Mouse (Mus musculus): ENCODE measurements around the gene Vstm4. TPM values are rescaled to one million over a fixed set of nuclear protein-coding genes. Genes with fewer than 3 reads are reported as not detected.
A peak's percentile ranks its signal among the peaks of the same experiment; 100 is the strongest.

Gene Vstm4
- total RNA-seq (2017): not detected in 2 replicates

DNA sequence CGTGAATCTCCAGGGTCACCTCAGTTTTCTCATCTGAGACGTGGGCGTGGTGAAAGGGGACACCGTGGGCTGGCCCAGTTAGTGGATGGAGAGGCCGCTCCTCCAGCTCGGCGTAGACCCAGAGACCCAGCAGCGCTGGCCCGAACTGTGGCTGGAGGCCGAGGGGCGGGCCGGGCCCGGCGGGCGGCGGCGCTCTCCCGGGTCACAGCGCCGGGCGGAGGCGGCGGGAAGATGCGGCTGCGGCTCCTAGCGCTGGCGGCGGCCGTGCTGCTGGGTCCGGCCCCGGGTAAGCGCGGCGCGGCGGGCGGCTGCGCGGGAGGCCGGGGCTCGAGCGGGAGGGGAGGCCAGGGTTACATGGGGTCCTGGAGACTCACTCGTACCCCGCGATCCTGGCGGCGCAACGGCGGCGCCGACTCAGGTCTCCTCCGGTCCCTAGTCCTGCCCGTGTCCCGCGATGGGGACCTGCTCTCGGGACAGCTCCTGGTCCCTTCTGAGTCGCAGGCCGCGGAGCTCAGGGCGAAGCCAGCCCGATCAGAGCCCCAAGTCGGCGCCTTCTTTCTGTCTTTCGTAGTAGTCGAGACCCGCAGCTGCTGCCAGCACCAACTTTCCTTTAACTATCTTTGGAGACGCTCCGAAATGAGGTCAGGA lies at the start of gene Vstm4:
Gene Vstm4, plus strand, starts transcription at position 76 of the 648 bp plus-strand sequence.
- no peak for ATAC-seq (replicated peaks; ENCODE audit: low read depth, poor library complexity, severe bottlenecking)

DNA sequence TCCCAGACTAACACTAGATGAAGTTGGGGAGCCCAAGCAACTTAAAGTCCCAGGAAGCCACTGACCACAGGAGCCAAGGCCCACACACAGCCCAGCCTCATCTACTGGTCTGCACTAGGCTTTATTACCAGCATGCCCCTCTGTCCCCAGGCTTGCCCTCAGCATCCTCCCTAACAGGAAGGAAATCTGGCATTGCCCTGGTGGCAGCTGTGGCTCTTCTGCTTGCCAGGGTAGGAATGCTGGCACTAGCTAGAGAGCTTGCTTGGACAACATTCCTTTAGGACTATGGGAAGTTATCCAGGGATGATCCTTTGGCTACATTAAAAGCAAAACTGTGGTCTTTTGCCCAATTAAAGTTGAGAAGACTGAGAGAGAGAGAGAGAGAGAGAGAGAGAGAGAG lies 46.4 kb upstream of the Vstm4 start:
- ATAC-seq (replicated peaks; ENCODE audit: low read depth, poor library complexity, severe bottlenecking): no peak

DNA sequence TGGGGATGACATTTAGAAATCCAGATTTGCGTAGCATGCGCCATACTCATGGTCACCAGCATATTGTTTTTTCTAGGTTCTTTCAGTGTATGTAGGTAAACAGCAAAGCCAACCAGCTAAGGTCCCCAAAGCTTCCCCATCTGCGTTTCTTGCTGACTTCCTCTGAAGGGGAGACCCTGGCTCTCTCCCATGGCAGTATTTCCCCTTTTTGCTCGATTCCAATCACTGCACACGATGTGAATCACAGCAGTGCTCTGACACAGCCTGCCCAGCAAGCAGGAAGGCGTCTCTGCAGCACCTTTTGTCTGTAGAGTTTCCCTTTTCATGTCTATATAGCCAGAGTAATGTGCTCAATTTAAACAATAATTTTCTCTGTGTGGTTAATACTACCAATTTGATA lies 44.1 kb upstream of the Vstm4 start:
- ATAC-seq (replicated peaks; ENCODE audit: low read depth, poor library complexity, severe bottlenecking): peak; percentile 29; the same call in 1 of the 2 replicates

DNA sequence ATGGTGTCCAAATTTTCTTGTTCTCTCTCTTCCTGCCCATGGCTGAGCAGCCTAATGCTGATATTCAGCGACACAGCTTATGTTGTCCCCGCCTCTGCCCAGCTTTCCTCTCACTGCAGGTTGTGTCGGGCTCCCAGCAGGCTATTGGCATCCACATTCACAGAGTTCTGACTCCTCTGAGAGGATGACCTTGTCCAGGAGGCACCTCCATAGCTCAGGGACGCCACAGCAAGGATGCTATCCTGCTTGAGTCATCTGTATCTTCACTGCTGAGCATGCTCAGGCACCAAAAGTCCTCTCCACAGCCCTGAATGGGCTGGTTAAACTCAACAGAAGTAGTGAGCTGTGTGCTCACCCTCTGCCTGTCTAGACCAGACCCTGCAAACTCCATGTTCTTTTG lies 41.6 kb upstream of the Vstm4 start:
- no peak for ATAC-seq (replicated peaks; ENCODE audit: low read depth, poor library complexity, severe bottlenecking)

DNA sequence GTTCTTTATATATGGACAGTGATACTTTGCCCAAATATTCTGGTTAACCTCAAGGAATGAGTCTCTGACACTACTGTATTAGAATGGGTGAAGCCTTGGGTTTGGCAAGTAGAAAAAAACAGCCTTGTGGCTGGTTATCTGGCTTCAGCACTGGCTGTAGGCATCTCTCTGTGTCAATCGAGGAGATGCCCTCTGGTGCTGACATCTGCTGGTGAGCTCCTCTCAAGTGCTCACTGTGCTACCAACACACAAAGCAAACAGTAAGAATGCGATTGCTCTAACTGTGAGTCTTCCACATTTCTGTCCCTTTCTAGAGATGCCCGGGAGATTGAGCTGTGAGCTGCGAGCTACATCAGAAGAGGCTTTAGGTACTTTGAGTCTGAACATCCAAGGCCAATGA lies 40.0 kb upstream of the Vstm4 start:
- ATAC-seq (replicated peaks; ENCODE audit: low read depth, poor library complexity, severe bottlenecking): peak; percentile 36; the same call in 1 of the 2 replicates

DNA sequence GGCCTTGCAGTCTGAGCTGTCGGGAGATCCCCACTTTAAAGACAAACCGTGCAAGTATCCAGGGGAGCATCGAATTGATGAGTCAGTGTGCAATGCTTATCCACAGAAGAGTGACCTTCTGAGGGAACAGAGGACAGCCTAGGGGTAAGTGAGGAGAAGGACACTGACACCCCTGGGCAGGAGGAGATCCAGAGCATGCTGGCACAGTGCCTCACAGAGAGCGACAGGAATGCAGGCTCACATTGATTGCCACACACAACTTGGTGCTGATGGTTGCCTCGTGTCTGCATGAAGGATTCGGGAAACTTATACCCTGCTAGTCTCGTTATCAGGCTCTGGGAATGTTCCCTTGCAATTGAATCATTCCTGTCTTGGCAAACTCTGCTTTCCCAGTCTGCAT lies 39.3 kb upstream of the Vstm4 start:
- ATAC-seq (replicated peaks; ENCODE audit: low read depth, poor library complexity, severe bottlenecking): no peak

DNA sequence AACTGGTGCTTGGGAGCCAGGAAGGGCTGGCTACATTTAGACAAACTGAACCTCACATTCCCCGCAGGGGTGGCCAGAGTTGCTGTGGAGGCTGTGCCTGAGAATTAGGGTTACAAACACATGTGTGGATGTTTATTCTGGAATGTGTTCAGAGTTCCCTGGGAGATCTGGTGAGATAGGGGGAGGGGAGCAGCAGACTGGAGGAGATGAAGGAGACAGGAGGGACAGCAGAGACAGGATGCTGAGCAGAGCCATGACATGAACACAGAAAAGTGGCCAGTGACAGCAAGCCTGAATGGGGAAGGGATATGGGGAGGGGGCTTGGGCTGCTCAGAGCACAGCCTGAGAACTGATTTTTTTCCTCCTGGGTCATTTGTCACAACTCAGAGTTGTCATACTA lies 37.3 kb upstream of the Vstm4 start:
- ATAC-seq (replicated peaks; ENCODE audit: low read depth, poor library complexity, severe bottlenecking): no peak

DNA sequence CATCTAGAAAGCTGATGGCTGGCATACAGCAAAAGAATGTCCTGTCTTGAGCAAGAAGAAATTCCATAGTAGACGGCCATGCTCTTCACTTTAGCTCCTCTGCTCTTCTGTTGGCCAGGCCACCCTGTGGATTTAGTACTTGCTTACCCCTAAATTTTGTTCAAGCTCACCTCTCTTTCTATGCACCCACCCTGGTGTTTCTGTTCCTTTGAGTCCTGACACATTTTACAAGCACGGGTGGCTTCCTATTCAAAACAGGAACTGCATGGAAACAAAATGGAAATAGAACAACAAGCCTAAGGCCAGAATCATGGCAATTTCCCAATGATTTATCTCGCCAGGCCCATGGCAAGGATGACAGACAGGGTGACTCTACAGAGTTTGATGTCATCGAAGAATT lies 33.7 kb upstream of the Vstm4 start:
- no peak for ATAC-seq (replicated peaks; ENCODE audit: low read depth, poor library complexity, severe bottlenecking)

DNA sequence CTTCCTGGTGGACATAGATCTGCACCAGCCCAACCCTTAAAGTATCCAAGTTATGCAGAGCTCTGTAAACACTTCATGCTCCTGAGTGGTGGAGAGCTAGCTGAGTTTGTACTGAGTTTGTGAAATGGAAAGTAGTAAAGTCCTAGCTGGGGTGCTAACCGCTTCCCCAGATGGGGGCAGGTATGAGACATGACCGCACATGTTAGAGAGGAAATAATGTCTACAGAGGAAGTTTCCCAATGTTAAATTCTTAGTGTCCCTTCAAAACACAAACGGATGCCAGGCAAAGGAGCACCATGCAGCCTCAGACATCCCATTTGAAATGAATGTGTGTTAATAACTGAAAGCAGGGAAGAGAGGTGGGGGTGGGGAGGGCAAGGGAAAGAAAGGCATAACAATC lies 32.7 kb upstream of the Vstm4 start:
- ATAC-seq (replicated peaks; ENCODE audit: low read depth, poor library complexity, severe bottlenecking): 0 out of 2 replicates have a peak, but pooled peaks have one; percentile 52

DNA sequence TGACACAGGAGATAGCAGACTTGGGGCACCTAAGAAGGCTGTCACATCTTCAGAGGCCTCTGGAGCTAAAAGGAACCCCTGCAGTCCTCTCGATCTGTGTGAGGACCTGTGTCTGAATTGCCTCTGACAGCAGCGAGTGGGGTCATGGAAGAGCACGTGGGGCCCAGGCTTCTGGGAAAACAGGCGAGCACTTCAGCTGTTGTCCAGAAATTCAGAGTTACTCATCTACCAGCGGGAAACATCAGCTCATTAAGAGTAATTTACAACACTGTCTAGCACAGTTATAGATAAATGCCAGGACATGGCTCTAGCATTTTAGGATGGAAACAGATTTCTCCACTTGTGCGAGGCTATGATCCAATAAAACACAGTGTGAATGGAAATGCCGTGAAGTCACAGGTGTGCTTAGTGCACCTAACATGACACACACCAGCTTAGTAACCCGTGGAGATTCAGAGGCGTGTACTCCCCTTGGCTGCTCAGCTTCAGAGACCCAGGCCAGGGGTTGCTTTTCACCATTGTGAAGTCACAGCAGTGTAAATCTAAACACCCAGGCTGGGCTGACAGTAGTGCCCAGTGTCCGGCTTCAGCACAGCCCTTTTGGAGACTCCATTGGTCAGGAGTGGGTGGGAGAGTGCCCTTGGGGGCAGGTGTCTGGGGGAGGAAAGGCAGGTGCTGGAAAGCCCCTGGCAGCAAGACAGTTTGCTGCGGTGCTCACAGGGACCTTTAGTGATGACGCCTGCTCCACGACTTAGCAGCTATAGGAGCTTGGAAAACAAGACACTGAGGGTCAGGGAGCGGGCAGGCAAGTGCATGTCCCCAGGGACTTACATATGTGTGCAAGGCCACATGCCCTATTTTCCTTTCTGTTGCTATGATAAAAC lies 32.0 kb upstream of the Vstm4 start:
- ATAC-seq (replicated peaks; ENCODE audit: low read depth, poor library complexity, severe bottlenecking): no peak

DNA sequence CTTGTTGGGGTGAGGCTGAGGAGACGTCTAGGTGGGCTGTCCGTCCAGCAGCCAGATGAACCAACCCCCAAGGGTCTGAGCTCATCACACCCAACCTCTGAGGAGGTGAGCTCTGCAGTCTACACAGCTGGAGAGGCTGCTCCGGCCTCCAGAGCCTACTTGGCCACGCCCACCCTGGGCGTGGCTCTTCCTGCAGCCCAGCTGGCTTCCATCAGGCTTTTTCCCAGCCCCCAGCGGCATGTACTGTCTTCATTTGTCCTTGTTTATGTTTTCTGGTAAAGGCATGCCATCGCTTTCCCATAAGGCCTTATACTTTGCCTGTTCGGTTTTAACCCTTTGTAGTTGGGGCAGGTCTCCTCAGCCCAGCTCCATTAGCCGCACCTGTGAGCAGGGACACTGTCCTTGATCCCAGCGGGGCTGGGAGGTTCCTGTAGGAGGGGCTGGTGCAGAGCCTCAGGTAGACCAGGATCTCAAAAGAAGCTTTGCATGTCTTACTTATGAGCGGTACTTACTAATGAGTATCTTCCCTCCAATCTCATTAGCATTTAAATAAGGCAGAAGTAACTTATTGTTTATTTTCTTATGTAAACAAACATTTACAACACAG lies 31.0 kb upstream of the Vstm4 start:
- no peak for ATAC-seq (replicated peaks; ENCODE audit: low read depth, poor library complexity, severe bottlenecking)

DNA sequence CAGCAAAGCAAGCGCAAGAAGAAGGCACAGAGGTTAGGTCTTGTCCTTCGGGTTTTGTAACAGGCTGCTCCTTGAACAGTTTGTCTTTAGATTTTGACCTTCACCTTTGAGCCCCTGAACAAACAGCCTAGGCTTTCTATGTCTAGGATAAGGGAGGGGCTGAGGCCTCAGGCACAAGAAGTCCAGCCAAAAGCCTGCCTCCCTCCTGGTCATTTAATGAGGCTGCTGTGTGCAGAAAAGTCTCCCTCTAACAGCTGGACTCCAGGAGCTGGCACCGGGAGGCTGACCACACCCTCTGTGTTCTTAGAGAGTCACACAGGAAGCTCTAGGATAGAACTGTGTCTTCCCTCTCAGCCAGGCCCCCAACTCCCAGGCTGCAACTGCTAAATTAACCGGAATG lies 29.4 kb upstream of the Vstm4 start:
- no peak for ATAC-seq (replicated peaks; ENCODE audit: low read depth, poor library complexity, severe bottlenecking)

DNA sequence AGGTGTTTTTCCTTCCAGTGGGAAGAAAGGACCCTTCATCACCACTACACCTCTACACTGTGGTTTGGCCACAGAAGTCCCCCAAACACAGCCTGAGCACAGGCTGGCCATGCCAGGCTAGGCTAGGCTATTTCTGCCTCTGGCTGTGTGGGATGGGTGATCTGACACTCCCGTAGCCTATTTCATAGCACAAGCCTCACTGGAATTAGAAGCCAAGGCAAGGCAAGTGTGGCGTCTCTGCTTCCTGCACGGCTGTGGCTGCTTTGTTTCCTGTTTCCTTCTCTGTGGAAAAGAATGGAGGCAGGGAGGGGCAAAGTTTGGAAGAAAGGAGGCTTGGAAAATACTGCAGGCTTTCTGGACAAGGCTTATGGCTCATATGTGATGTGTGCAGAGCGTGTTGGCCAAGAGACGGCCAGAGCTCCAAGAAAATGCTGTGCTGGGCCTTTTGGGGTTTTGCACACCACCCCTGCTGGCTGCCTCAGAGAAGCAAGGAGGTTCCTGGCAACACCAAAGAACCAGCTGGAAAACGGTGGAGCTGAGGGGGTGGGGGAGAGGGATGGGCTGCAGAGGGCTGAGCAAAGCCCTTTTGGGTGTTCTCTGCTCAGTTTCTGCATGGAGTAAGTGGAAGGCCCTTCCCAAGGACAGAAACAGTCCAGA lies 28.4 kb upstream of the Vstm4 start:
- ATAC-seq (replicated peaks; ENCODE audit: low read depth, poor library complexity, severe bottlenecking): no peak

DNA sequence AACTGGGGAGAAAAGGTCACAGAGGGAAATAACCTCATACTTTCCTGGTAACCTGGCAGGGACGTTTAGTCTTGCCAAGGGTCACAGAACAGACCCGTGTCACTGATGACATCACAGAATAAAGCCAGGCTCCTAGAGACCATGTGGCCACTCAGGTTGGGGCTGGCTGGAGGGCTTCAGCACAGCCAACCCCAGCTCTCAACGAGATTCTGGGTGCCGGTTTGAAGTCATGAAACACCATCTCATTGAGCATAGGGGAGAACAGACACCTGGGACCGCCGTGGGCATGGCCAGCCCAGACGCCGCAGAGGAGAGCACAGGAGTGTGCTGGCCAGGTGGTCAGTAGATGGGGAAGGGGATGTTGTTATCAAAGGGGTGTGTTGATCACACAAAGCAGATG lies 22.7 kb upstream of the Vstm4 start, which contains the start of gene Fam170b:
Gene Fam170b, plus strand, starts transcription at position 116 of the 400 bp plus-strand sequence.
- no peak for ATAC-seq (replicated peaks; ENCODE audit: low read depth, poor library complexity, severe bottlenecking)

DNA sequence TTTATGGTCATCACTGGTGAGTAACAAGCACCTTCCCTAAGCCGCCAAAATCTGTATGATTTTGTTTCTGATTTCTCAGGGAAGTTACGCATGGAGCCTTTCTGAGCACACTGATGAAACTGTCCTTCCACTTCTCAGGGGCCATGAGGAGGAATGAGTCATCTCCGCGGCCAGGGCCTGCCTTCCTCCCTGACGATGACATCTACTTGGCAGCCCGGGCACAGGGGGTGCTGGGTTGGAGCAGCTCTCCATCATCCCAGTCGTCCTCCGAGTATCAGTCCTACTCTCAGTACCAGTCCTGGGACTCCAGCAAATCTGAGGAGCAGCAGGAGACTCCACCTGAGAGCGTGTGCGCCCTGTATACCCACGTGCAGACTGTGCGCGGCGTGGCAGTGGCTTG lies 21.4 kb upstream of the Vstm4 start:
- no peak for ATAC-seq (replicated peaks; ENCODE audit: low read depth, poor library complexity, severe bottlenecking)

DNA sequence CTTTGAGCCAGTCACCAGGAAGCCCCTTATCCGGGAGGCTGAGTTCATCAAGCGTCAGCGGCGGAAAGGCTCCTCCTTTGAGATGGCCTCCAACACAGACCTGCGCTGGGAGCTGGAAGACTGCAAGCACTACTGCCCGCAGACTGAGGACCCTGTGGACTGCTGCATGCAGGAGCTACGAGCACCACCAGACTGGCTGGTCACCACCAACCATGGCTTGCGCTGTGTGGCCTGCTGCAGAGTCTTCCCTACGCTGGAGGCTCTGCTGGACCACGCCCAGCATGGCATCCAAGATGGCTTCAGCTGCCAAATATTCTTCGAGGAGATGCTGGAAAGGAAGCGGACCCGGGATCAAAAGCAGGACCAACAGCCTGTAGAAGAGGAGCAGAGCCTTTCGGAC lies 21.0 kb upstream of the Vstm4 start:
- no peak for ATAC-seq (replicated peaks; ENCODE audit: low read depth, poor library complexity, severe bottlenecking)

DNA sequence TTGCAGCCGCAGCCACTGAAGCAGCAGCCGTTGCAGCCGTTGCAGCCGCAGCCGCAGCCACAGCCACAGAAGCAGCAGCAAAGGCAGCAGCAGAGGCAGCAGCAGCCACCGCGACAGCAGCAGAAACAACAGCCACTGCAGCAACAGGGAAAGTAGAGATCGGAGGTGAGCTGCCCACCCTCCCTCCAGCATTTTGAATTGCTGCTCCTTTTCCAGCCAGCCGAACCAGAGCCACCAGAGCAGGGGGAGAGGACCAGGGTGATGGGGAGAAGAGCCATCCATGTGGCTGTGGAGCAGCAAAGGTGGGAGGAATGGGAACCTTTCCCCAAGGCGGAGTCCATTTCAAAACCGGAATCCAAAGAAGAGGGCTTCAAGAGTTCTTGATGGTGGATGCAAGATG lies 20.4 kb upstream of the Vstm4 start:
- no peak for ATAC-seq (replicated peaks; ENCODE audit: low read depth, poor library complexity, severe bottlenecking)

DNA sequence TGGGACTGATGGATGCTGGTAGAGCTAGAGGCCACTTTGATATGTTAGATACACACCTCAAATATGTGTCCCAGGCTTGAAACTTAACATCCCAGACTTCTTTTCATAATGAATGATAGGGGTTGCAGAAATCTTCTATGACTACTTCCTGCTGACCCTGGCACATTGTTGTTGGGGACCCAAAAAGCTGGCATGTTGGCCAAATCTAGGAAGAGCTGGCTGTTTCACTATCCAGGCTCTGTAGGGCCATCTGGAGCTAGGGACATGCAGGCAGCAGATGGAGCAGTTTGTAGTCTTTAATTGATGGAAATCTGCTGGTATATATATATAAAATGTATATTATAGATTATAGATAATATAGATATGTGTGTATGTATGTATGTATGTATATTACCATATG lies 14.5 kb upstream of the Vstm4 start:
- no peak for ATAC-seq (replicated peaks; ENCODE audit: low read depth, poor library complexity, severe bottlenecking)

DNA sequence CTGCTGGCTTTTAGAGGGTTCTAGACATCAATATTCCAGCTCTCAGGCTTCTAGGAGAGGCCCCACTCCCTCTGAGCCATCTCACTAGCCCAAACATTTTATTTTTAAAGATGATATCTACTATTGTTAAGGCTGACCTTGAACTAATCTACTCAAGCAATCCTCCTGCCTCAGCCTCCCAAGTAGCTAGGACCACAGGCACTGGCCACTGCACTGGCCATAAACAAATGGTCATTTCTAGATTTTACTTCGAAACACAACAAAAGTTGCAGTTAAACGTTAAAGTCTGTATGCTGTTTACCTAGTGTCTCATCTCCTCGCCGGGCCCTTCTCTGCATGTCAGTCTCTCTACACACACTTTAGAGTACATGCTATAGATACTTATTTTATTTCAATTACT lies 2.5 kb upstream of the Vstm4 start:
- peak; percentile 69; the same call in 1 of the 2 replicates for ATAC-seq (replicated peaks; ENCODE audit: low read depth, poor library complexity, severe bottlenecking)

DNA sequence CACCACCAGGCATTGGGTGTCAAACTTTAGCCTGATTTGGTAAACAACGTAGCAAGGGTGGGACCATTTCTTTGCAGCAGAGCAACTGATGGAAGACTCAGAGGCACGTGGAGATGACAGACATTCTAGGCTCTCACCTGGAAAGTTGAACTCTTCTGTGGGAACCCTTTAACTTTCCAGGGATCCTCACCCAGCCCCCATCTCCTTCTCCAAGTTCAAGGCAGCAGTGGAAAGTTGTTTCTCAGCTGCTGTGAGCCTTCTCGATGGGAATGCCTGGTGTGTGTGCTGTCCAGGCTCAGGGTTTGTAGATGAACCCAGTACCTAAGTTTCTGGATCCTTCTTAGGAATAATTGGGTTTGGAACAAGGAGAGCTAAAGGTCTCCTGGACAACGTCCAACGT lies 310 bp upstream of the Vstm4 start:
- ATAC-seq (replicated peaks; ENCODE audit: low read depth, poor library complexity, severe bottlenecking): no peak

DNA sequence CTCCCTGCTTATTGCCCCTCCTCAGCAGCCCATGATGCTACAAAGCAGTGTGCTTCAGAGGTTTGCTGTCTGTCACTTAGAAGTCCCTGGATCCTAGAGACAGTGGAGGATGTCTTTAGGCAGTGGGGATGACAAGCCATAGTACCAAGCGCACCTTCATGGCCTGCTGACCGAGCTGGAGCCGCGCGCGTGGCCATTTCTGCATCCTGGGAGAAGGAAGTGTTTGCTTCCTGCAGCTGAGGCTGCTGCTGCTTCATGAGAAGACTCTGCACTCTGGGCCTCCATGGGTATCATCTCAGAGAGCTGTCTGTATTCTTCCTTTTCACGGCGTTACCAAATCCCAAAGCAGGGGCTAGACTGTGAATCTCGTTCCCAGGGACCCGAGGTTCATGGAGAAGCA lies 1.8 kb downstream of the Vstm4 start:
- no peak for ATAC-seq (replicated peaks; ENCODE audit: low read depth, poor library complexity, severe bottlenecking)

Data from common myeloid progenitor, adult 5-6 weeks (primary cell).